Mouse (Mus musculus): ENCODE measurements around the gene Snx8. TPM values are rescaled to one million over a fixed set of nuclear protein-coding genes. Genes with fewer than 3 reads are reported as not detected.

The Snx8 gene
- polyA plus RNA-seq, 1 experiment from 2014 or later: 21.2 TPM

- H3K4me1 ChIP-seq: no peaks in the 10 kb centered on the region
- H3K27me3 ChIP-seq: no peaks in the 10 kb centered on the region
- no peak for ATAC-seq (ENCODE audit: insufficient number of reproducible peaks, low FRiP score, low TSS enrichment, low read depth)
- 35% methylated on average over 6 of the region's 6 CpGs for WGBS
- no peak overlapping the region for H3K27ac ChIP-seq (replicated peaks)
- no peak overlapping the region for H3K4me3 ChIP-seq (replicated peaks)
- H3K4me2 ChIP-seq (replicated peaks): no peak overlapping the region
- H3K9me3 ChIP-seq (replicated peaks): no peaks in the 10 kb centered on the region
- no peaks in the 10 kb centered on the region for H3K36me3 ChIP-seq
- no peak overlapping the region for H3K9ac ChIP-seq
Measured at GRCm38 (mm10) chr5:140405126-140405525, 16.1 kb upstream of the Snx8 start.

GRCm38 (mm10) chr5:140402640-140403270, 13.7 kb upstream of the Snx8 start:
- Histone ChIP-seq H3K9me3 (replicated peaks) (no peaks in the 10 kb centered on the region), H3K4me2 (replicated peaks) (no peak overlapping the region), H3K27me3 (no peaks in the 10 kb centered on the region), H3K4me1 (no peaks in the 10 kb centered on the region), H3K36me3 (no peaks in the 10 kb centered on the region), H3K9ac (no peak overlapping the region), H3K27ac (replicated peaks) (no peak overlapping the region), H3K4me3 (replicated peaks) (no peak overlapping the region)
- 78% methylated on average over 4 of the region's 4 CpGs for WGBS
- no peak for ATAC-seq (ENCODE audit: insufficient number of reproducible peaks, low FRiP score, low TSS enrichment, low read depth)

GRCm38 (mm10) chr5:140396166-140396940, 7.3 kb upstream of the Snx8 start:
- 60% methylated on average over 8 of the region's 8 CpGs for WGBS
- no peak overlapping the region for H3K9ac ChIP-seq
- H3K4me3 ChIP-seq (replicated peaks): no peak overlapping the region
- no peaks in the 10 kb centered on the region for H3K4me1 ChIP-seq
- no peaks in the 10 kb centered on the region for H3K36me3 ChIP-seq
- H3K4me2 ChIP-seq (replicated peaks): no peak overlapping the region
- H3K9me3 ChIP-seq (replicated peaks): no peaks in the 10 kb centered on the region
- H3K27ac ChIP-seq (replicated peaks): no peak overlapping the region
- H3K27me3 ChIP-seq: no peaks in the 10 kb centered on the region
- no peak for ATAC-seq (ENCODE audit: insufficient number of reproducible peaks, low FRiP score, low TSS enrichment, low read depth)

GRCm38 (mm10) chr5:140392701-140393100, 3.6 kb upstream of the Snx8 start:
- ATAC-seq (ENCODE audit: insufficient number of reproducible peaks, low FRiP score, low TSS enrichment, low read depth): no peak
- Histone ChIP-seq H3K4me3 (replicated peaks) (no peak overlapping the region), H3K9me3 (replicated peaks) (no peaks in the 10 kb centered on the region), H3K4me1 (peaks cover 11% of the 10 kb centered on the region; the same call in 1 of the 2 replicates), H3K36me3 (no peaks in the 10 kb centered on the region), H3K27ac (replicated peaks) (no peak overlapping the region), H3K27me3 (no peaks in the 10 kb centered on the region), H3K9ac (no peak overlapping the region), H3K4me2 (replicated peaks) (no peak overlapping the region)
- WGBS: 83% methylated on average over 3 of the region's 3 CpGs

GRCm38 (mm10) chr5:140391981-140392380, 2.9 kb upstream of the Snx8 start:
- Histone ChIP-seq H3K36me3 (no peaks in the 10 kb centered on the region), H3K4me3 (replicated peaks) (no peak overlapping the region), H3K9ac (no peak overlapping the region), H3K4me2 (replicated peaks) (no peak overlapping the region), H3K4me1 (peaks cover 18% of the 10 kb centered on the region; the same call in 1 of the 2 replicates), H3K9me3 (replicated peaks) (no peaks in the 10 kb centered on the region), H3K27ac (replicated peaks) (no peak overlapping the region), H3K27me3 (no peaks in the 10 kb centered on the region)
- no peak for ATAC-seq (ENCODE audit: insufficient number of reproducible peaks, low FRiP score, low TSS enrichment, low read depth)
- 83% methylated on average over 5 of the region's 5 CpGs for WGBS

- Histone ChIP-seq H3K9ac (no peak overlapping the region), H3K27ac (replicated peaks) (no peak overlapping the region), H3K4me3 (replicated peaks) (no peak overlapping the region), H3K4me1 (peaks cover 19% of the 10 kb centered on the region; the same call in 1 of the 2 replicates), H3K36me3 (no peaks in the 10 kb centered on the region), H3K9me3 (replicated peaks) (no peaks in the 10 kb centered on the region), H3K4me2 (replicated peaks) (no peak overlapping the region), H3K27me3 (no peaks in the 10 kb centered on the region)
- 62% methylated on average over 1 of the region's 1 CpGs for WGBS
- no peak for ATAC-seq (ENCODE audit: insufficient number of reproducible peaks, low FRiP score, low TSS enrichment, low read depth)
Measured at GRCm38 (mm10) chr5:140391435-140391834, 2.4 kb upstream of the Snx8 start.

- no peaks in the 10 kb centered on the region for H3K36me3 ChIP-seq
- H3K27ac ChIP-seq (replicated peaks): peak overlapping the region; percentile 35; the same call in 1 of the 2 replicates
- H3K9me3 ChIP-seq (replicated peaks): no peaks in the 10 kb centered on the region
- no peaks in the 10 kb centered on the region for H3K27me3 ChIP-seq
- WGBS: 53% methylated on average over 3 of the region's 3 CpGs
- H3K4me2 ChIP-seq (replicated peaks): peak overlapping the region; percentile 95
- H3K4me1 ChIP-seq: peaks cover 19% of the 10 kb centered on the region; the same call in 1 of the 2 replicates
- peak overlapping the region; percentile 77 for H3K4me3 ChIP-seq (replicated peaks)
- H3K9ac ChIP-seq: no peak overlapping the region
- 0 out of 2 replicates have a peak, but pooled peaks have one; percentile 9 for ATAC-seq (ENCODE audit: insufficient number of reproducible peaks, low FRiP score, low TSS enrichment, low read depth)
Measured at GRCm38 (mm10) chr5:140389647-140390046, 585 bp upstream of the Snx8 start.

GRCm38 (mm10) chr5:140387816-140388510, 1.1 kb downstream of the Snx8 start:
- Histone ChIP-seq H3K36me3 (no peaks in the 10 kb centered on the region), H3K9me3 (replicated peaks) (no peaks in the 10 kb centered on the region), H3K4me3 (replicated peaks) (peak overlapping the region; percentile 77), H3K27me3 (no peaks in the 10 kb centered on the region), H3K9ac (no peak overlapping the region), H3K27ac (replicated peaks) (no peak overlapping the region), H3K4me2 (replicated peaks) (peak overlapping the region; percentile 95), H3K4me1 (peaks cover 29% of the 10 kb centered on the region)
- no peak for ATAC-seq (ENCODE audit: insufficient number of reproducible peaks, low FRiP score, low TSS enrichment, low read depth)
- WGBS: 67% methylated on average over 12 of the region's 12 CpGs

GRCm38 (mm10) chr5:140387236-140387635, 1.8 kb downstream of the Snx8 start:
- Histone ChIP-seq H3K4me1 (peaks cover 29% of the 10 kb centered on the region), H3K4me3 (replicated peaks) (no peak overlapping the region), H3K4me2 (replicated peaks) (peak overlapping the region; percentile 95; the same call in 1 of the 2 replicates), H3K36me3 (no peaks in the 10 kb centered on the region), H3K9me3 (replicated peaks) (no peaks in the 10 kb centered on the region), H3K9ac (no peak overlapping the region), H3K27me3 (no peaks in the 10 kb centered on the region), H3K27ac (replicated peaks) (no peak overlapping the region)
- 84% methylated on average over 7 of the region's 7 CpGs for WGBS
- no peak for ATAC-seq (ENCODE audit: insufficient number of reproducible peaks, low FRiP score, low TSS enrichment, low read depth)

- WGBS: 97% methylated on average over 1 of the region's 1 CpGs
- no peaks in the 10 kb centered on the region for H3K27me3 ChIP-seq
- H3K9ac ChIP-seq: no peak overlapping the region
- ATAC-seq (ENCODE audit: insufficient number of reproducible peaks, low FRiP score, low TSS enrichment, low read depth): no peak
- H3K4me2 ChIP-seq (replicated peaks): no peak overlapping the region
- H3K4me3 ChIP-seq (replicated peaks): no peak overlapping the region
- peaks cover 32% of the 10 kb centered on the region for H3K4me1 ChIP-seq
- no peak overlapping the region for H3K27ac ChIP-seq (replicated peaks)
- no peaks in the 10 kb centered on the region for H3K36me3 ChIP-seq
- no peaks in the 10 kb centered on the region for H3K9me3 ChIP-seq (replicated peaks)
Measured at GRCm38 (mm10) chr5:140384462-140384861, 4.6 kb downstream of the Snx8 start.

- peak; percentile 63; the same call in 1 of the 2 replicates for ATAC-seq (ENCODE audit: insufficient number of reproducible peaks, low FRiP score, low TSS enrichment, low read depth)
- 9% methylated on average over 7 of the region's 7 CpGs for WGBS
- Histone ChIP-seq H3K36me3 (no peaks in the 10 kb centered on the region), H3K9me3 (replicated peaks) (no peaks in the 10 kb centered on the region), H3K27me3 (no peaks in the 10 kb centered on the region), H3K27ac (replicated peaks) (peak overlapping the region; percentile 52; the same call in 1 of the 2 replicates), H3K4me3 (replicated peaks) (no peak overlapping the region), H3K9ac (no peak overlapping the region), H3K4me2 (replicated peaks) (no peak overlapping the region), H3K4me1 (peaks cover 34% of the 10 kb centered on the region)
Measured at GRCm38 (mm10) chr5:140383559-140383958, 5.5 kb downstream of the Snx8 start.

All from embryonic facial prominence, embryonic 15.5 days (tissue).